Mouse (Mus musculus) frontal cortex, postnatal 14 days (tissue): ENCODE results near the gene Fbxw21.
"Not testable (repeated sequence)": the region's sequence is repeated elsewhere in the genome, so short reads cannot be mapped to it uniquely, and the experiment has no call there.

ENCODE experiments used
- DNase-seq, 2 experiments: peaks; one replicate each; pipeline ENCODE4 v3.0.0; 2022; ENCODE audit warnings: low spot score in 2 of 2

Gene Fbxw21

DNA sequence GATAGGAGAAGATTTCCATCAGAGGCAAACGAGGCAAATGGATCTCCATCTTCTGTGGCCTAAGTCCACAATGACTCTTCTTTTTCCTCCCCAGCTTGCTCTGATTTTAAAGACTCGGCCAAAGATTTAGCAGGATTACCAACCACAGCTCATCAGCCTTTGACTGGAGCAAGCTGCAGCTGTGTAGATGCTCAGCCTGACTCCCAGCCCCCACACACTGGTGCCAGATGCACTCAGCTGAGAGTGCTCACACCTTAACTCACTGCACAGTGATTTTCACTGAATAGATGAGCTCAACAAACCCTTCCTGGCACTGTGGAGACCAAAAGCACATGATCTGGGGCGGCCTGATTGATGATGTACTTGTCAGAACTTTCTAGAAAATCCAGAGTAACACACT lies at the start of gene Fbxw21:
Fbxw21 (minus strand) TSS at position 101 of the 400 bp plus-strand sequence.
- DNase-seq, result no peak

DNA sequence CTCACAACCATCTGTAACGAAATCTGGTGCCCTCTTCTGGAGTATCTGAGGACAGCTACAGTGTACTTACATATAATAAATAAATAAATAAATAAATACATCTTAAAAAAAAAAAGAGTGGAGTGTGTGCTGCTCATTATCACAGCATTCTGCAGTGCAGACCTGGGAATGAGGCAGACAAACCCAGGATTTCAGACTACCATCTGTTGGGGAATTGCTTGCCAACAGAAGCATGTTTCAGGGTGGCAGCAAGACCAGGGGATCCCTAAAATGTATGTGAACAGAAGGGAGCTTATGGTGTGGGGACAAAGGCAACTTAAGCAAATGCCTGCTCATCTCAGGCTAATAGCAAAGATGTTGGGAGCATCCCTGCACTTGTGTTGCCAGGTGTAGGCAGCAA lies 39.5 kb upstream of the Fbxw21 start:
- not testable (repeated sequence) for DNase-seq

DNA sequence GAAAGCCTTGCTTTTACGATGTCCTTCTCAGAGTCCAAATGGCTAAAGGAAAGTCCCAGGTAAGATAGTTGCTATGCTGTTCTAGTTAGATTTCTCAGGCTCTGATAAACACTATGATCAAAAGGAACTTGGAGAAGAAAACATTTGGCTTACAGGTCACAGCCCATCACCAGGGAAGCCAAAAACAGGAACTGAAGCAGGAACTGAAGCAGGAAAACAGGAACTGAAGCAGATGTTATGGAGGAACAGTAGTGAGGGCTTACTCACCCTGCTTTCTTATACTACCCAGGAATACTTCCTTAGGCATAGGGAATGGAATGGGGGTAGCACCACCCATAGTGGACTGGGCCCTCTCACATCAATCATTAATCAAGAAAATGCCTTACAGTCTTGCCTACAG lies 38.5 kb upstream of the Fbxw21 start:
- no peak for DNase-seq

DNA sequence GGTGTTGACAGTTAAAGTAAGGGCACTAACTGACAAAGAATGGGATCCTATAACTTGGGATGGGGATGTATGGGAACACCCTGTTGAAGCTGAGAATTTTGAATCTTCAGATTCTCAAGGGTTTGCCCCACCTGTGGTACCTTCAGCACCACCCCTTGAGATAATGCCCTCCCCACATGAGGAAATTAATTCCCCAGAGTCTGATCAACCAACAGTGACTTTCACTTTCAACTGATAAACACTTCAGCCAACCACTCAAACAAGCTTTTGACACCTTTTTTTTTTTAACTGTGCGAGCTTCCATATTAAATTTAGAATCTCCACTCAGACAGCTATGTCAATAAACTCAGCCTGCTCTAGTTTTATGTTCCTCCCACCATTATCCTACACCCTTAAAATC lies 37.5 kb upstream of the Fbxw21 start:
- no peak for DNase-seq

DNA sequence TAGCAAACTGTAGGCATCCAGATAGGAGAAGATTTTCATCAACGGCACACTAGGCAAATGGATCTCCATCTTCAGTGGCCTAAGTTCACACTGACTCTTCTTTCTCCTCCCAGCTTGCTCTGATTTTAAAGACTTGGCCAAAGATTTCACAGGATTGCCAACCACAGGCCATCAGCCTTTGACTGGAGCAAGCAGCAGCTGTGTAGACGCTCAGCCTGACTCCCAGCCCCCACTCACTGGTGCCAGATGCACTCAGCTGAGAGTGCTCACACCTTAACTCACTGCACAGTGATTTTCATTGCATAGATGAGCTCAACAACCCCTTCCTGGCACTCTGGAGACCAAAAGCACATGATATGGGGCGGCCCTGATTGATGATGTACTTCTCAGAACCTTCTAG lies 34.0 kb upstream of the Fbxw21 start, which contains the start of gene Fbxw13:
Fbxw13 (minus strand) TSS at position 101 of the 400 bp plus-strand sequence.
- not testable (repeated sequence) for DNase-seq

DNA sequence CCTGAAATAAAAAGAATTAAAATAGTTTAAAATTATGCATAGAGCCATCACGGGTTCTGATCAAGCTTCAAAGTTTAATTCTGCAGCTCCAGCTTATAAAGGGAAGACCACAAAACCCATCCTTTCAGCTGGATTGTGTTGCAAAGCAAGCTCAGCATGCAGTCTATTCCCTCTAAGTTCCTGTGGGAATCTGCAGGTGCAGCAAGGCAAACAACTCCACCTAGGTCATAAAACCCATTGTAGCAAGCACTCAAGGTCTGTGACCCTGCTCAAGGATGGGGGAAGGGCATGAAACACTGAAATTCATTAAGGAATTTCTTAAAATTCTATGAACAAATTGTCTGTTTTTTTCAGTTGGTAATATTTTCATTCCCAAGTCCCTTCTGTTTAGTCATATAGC lies 15.4 kb upstream of the Fbxw21 start:
- no peak for DNase-seq

DNA sequence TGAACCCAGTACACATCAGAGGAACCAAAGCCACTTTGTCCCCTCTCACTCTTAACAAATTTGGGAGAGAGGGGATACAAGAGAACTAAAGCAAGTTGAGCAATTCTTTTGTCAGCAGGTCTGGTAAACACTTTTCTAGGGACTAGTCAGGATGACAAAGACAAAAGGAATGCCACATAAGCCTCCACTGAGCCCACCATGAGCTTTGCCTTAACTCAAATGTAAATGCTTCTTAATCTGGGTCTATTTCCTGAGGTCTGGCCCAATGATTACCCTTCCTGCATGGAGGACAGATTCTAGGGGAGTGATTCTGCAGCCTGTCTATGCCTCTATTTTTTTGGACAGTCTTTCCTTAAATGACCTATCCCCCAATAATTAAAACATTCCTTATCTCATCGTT lies 14.5 kb upstream of the Fbxw21 start:
- no peak for DNase-seq

DNA sequence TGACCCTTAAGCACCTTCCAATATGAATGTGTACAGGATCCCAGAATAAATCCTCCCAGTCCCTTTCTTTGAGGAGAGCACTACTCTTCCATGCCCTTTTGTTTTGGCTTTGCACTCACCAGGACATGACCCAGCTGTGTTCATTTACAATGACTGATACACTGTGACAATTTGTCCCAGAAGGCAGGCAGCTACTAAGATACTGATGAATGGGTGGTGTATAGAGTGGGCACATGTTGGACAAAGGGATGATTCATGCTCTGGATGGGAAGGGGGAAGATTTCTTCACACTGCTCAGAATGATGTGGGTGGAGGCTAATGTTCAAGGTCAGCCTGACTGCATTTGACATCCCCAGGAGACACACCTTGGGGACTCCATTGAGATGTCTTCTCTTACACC lies 5.5 kb upstream of the Fbxw21 start:
- DNase-seq, result no peak

DNA sequence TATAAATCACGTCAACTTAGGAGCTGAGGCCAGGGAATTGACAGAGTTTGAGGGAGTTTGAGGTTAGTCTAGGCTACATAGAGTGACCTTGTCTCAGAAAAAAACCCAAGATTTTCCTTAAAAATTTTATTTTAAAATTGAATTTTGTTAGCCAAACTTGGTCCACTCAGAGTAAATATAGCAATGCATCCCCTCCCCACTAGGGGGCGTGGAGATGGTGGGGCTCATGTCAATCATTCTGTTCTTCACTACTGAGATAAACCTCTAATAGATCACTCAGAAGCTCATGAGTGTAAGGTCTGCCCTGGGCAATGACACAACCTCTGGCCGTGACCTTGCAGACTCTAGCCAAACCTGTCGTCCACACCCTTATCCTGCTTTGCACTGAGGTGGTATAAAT lies 21.4 kb downstream of the Fbxw21 start:
- DNase-seq, result not testable (repeated sequence)

DNA sequence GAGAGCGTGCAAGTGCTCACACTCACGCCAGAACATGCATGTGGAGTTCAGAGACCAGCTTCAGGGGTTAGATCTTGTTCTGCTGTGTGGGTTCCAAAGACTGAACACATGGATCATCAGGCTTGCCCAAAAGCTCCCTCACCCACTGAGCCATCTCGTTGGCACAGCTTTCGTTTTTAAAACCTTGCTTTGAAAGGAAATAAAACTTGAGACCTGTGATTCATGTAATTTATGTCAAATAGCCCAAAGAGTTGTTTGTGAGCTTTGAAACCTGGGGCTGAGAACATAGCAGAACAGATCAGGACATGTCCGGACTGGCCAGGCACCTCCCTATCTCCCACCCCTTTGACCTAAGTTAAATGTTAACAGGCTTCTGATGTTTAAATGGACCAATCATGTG lies 31.8 kb downstream of the Fbxw21 start:
- DNase-seq, result no peak

DNA sequence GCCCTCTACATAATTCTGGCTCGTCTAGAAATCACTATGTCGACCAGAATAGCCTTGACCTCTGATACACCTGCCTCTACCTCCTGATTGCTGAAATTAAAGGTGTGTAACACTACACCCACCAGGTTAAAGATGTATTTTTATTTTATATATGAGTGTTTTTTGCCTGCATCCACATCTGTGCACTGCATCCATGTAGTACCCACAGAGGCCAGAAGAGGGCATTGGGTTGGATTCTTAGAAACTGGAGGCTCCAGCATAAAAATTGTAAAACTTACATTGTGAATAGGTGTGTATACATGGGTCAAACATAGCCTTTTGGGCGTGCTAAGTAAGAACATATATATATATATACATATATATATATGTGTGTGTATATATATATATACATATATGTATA lies 33.6 kb downstream of the Fbxw21 start:
- DNase-seq, result no peak

DNA sequence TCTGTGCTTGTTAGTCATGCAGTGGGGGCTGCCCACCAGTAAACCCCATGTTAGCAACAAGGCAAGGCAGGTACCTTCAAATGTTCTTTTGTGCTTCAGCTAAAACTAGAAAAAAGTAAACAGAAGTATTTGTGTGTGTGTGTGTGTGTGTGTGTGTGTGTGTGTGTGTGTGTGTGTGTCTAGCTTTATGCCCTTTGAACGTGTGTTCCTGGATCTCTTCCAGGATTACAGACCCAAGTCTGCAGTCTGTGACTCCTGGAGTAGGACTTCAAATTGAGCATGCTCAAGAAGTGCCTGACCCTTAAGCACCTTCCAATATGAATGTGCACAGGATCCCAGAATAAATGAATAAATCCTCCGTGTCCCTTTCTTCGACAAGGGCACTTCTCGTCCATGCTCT lies 34.8 kb downstream of the Fbxw21 start:
- DNase-seq, result no peak

DNA sequence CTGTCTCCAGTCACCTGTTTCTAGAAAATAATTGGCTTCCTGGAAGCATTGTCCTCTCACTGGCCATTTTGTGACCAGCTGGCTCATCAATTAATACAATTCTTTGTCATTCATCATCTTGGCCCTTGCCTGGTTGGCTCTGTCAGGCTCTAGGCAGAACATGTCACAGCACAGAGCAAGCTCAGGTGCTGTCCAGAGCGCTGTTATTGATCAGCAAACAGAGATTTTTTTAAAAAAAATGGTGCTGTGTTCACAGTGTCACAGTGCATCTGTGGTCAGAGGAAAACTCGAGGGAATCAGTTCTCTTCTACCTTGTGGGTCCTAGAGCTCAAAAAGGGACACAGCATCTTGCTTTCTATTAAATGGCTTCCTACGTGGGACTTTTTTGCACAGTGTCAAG lies 36.4 kb downstream of the Fbxw21 start:
- no peak for DNase-seq

DNA sequence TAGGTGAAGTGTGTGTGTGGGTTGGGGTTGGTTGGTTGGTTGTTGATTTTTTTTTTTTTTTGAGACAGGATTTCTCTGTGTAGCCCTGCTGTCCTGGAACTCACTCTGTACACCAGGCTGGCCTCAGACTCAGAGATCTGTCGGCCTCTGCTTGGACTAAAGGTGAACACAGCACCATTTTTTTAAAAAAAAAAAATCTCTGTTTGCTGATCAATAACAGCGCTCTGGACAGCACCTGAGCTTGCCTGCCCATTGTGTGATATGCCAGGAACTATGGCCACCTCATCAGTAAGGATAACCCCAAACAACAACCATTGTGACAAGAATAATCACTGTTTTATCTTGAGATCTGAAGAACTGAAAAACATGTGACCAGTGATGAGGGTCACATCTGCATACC lies 36.8 kb downstream of the Fbxw21 start:
- no peak for DNase-seq

DNA sequence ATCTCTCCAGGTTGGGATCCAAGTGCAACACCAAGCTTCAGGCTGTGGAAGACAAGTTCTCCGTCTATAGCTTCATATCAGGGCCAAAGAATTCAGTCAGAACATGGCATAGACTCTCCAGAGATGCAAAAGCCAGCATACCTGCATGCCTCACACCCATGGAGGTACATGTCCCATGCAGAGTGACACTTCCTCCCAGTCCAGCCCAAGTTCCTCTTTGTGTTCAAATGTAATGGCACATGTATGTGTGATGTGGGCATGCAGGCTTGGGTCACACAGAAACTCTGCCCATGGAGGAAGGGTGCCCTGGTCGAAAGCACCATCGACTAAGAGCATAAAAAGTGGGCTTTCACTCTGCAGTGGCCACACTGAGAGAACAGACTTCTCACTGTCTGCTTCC lies 37.7 kb downstream of the Fbxw21 start:
- no peak for DNase-seq

DNA sequence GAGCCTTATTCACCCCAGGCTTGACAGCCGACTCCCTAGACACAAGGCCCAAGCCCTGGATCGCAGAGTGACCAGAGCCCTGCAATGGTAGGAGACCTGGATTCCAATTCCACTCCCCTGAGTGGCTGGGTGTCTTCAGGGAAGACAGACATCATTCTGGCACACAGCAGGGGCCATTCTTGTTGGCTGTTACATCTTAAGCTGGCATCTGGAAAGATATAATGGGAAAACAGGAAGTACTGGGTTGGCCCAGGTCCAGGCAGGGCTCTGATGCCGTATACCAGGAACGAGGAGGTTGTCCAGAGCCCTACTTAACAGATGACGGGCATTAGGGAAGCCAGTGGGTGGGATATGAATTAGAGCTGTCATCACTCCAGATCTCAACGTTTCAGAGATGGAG lies 38.6 kb downstream of the Fbxw21 start:
- DNase-seq, result no peak

DNA sequence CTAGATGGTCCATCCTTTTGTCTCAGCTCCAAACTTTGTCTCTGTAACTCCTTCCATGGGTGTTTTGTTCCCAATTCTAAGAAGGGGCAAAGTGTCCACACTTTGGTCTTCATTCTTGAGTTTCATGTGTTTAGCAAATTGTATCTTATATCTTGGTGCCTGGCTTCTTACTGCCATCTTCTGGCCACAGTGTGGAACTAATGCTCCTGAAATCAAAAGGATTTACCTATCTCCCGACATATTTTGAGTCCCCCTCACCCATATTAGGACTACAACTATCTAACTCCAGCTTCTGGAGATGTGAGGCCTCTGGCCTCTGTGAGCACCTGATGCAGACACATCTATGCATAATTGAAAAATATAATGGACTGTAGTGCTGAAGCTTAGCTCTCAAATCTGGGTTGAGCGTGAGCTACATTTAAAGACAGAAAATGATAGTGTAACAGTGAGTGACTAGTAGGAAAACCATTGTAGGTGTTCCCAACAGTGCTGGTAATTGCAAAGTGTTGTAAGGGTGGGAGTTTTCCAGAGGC lies 39.2 kb downstream of the Fbxw21 start:
- DNase-seq, result no peak

DNA sequence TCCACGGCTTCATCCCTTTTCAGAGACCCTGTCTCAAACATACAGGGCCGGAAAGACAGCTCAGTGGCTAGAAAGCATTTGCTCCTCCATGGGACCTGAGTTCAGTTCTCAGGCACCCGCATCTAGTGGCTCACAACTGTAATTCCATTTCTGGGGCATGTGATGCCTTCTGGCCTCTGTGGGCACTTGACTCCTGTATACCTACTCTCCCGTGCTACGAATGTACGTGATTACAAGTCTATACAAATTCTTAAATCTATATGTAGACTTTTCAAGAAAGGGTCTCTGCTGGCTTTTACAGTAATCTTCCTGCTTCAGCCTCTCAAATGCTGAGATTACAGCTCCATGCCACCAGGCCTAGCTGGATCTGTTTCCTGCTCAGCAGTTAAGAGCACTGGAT lies 40.9 kb downstream of the Fbxw21 start:
- no peak for DNase-seq

DNA sequence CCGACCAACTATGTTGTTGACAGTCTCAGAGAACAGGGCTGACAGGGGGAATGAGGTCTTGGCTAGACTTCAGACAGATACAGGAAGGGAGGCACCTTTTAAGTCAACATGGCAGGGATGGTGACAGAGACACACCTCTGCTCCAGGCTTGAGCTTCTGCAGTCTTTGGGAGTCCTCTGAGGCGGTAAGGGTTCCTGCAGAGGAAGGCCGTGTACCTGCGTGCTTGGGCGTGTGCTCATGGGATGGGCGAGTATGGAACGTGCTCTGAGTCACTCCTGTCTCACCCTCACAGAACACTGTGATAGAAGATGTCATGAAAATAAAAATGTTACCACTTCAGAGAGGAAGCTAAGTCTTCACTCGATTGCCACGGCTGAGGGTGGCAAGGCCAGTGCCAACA lies 42.3 kb downstream of the Fbxw21 start:
- no peak for DNase-seq

DNA sequence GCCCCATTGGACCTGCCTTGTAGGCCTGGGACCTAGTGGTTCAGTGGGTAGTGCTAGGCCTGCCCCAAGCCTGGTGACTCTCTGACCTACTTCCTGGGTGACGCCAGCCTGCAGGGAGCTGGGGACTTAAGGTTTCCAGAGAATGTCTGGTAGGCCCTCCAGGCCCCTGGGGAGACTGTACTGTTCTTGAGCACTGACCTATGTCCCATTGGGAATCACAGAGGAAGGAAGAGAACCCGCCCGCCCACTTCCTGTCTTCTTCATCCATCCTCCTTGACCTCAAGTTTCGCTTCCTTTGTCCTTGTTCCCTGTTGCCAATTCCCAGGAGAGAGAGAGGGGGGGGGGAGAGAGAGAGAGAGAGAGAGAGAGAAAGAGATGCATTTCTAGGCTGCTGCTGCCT lies 43.7 kb downstream of the Fbxw21 start:
- no peak for DNase-seq

DNA sequence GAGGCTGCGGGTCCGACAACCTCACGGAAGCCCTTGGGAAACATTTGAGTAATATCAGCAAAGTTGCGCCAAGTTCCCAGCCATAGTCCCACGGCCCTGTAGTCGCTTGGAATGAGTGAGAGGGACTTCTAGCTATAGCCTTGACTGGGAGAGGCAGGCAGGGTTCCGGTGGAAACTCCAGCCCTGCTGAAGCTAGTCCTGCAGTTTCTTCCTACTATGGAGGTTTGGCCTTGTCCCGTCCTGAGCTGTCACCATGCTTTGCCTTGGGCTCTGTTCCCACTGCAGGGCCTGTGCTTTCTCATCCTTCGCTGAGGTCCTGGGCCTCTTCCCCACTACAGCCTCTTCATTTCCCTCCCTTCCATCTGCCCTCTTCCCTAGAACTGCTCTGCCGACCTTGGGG lies 45.6 kb downstream of the Fbxw21 start:
- DNase-seq, result no peak

DNA sequence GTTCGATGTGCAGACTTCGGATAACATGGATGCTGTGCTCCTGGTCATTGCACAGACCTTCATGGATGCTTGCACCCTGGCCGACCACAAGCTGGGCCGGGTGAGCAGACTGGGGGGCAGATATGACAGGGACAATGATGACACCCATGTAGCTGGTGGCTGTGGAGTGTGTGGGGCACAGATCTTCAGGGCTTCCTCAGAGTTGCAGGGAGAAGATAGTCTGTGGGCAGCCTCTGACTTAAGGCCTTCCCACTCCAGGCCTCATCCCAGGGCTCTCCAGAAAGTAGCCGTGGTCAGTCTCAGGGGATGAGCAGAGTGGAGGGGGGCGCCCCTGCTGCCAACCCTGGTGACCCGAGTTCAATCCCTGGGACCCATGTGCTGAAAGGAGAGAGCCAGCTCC lies 47.0 kb downstream of the Fbxw21 start:
- DNase-seq, result no peak

DNA sequence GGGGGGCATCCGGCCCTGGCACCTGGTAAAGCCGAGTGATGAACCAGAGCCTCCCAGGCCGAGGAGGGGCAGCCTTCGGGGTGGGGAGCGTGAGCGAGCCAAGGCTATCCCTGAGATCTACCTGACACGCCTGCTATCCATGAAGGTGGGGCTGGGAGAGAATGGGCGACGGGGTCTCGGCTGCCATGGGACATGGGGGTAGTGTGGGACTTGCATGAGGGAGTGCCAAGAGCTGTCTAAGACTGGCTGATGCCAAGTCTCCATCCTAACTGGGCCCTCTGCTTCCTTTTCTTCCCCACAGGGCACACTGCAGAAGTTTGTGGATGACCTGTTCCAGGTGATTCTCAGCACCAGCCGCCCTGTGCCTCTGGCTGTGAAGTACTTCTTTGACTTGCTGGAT lies 47.6 kb downstream of the Fbxw21 start:
- DNase-seq, result peak in 1 of 2 experiments; percentile 2

DNA sequence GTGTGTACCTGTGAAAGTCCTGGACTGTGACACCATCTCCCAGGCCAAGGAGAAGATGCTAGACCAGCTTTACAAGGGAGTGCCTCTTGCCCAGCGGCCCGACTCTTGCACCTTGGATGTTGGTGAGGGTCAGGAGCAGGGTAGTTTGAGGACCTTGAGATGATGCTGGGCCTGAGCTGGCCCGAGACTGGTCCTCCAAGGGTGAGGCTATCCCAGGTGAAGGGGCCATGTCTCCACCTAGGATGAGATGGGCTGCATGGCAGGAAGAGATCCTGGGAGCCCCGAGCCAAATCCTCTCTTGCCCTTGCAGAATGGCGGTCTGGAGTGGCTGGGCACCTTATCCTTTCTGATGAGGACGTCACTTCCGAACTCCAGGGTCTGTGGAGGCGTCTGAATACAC lies 48.5 kb downstream of the Fbxw21 start:
- DNase-seq, result peak in 1 of 2 experiments; percentile 1

DNA sequence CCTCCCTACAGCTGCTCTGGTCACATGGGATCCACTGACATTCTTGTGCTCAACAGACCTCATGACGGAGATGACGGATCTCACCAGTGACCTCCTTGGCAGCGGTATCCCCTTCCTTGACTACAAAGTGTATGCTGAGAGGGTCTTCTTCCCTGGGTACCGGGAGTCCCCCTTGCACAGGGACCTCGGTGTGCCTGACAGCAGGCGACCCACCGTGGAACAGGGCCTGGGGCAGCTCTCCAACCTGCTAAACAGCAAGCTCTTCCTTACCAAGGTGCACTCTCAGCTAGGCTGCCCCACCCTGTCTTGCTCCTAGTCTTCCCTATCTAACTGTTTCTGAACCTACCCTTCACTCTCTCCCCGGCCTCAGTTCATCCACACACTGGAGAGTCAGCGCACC lies 50.2 kb downstream of the Fbxw21 start:
- DNase-seq, result no peak
